Mouse (Mus musculus) olfactory bulb, adult 2 months (tissue): ENCODE data around the gene Asic2. TPM values are rescaled to one million over a fixed set of nuclear protein-coding genes. Genes with fewer than 3 reads are reported as not detected.

Experiments
- H3K27ac ChIP-seq: fragments of 200-500 bp; 2 replicates; pipeline ENCODE4 v1.5.1; 2012; ENCODE audit warnings: low read depth, low read length; ENCODE audit not compliant: insufficient read depth
- H3K4me1 ChIP-seq: fragments of 200-500 bp; 2 replicates; pipeline ENCODE4 v1.6.1; 2012; ENCODE audit warnings: low read length; ENCODE audit not compliant: control insufficient read depth, insufficient read depth
- H3K4me3 ChIP-seq: fragments of 200-500 bp; 2 replicates; pipeline ENCODE4 v1.5.1; 2012; ENCODE audit warnings: mild to moderate bottlenecking, low read depth, low read length, moderate library complexity; ENCODE audit not compliant: insufficient read depth
- CTCF ChIP-seq: fragments of 200-500 bp; IDR thresholded peaks from 2 replicates; pipeline ENCODE4 v1.5.1; 2012; ENCODE audit warnings: low read depth, mild to moderate bottlenecking, low read length, moderate library complexity; ENCODE audit not compliant: insufficient read depth
- POLR2A ChIP-seq: fragments of 200-500 bp; IDR thresholded peaks from 2 replicates; pipeline ENCODE4 v1.6.1; 2012; ENCODE audit warnings: mild to moderate bottlenecking, low read depth, low read length, moderate library complexity; ENCODE audit not compliant: insufficient read depth
- WGBS: fragments of 180-500 bp; shearing (Covaris S2); methylation state at CpG from one replicate; pipeline ENCODE4 v1.1.7; 2018; 5-methylcytosine and 5-hydroxymethylcytosine counted together
- polyA plus RNA-seq: library from polyadenylated mRNA; stranded (reverse); fragments of >200 nt; gene quantifications from 2 replicates; pipeline ENCODE4 v1.2.4, GENCODE M21; 2012; ENCODE audit warnings: low replicate concordance; ENCODE audit not compliant: missing spikeins, insufficient read depth, insufficient read length

Asic2 gene
- polyA plus RNA-seq, 1 experiment, result not detected

GRCm38 (mm10) chr11:81080076-81080805 is 888.0 kb downstream of the Asic2 start:
- H3K4me1 ChIP-seq, result peaks cover 21% of the 10 kb centered on the region
- H3K27ac ChIP-seq, result peak overlapping the region; percentile 93
- H3K4me3 ChIP-seq, result no peak overlapping the region
- WGBS, result 27% methylated on average over 11 of the region's 11 CpGs
- TF ChIP-seq POLR2A (no peak), CTCF (no peak)

GRCm38 (mm10) chr11:81079237-81079636 is 889.0 kb downstream of the Asic2 start:
- Histone ChIP-seq H3K4me3 (no peak overlapping the region), H3K4me1 (peaks cover 21% of the 10 kb centered on the region), H3K27ac (peak overlapping the region; percentile 37; the same call in 1 of the 2 replicates)
- WGBS, result 26% methylated on average over 3 of the region's 3 CpGs
- TF ChIP-seq CTCF, result no peak
- no peak for TF ChIP-seq POLR2A

GRCm38 (mm10) chr11:81071836-81072235 is 896.4 kb downstream of the Asic2 start:
- Histone ChIP-seq H3K4me1 (peaks cover 12% of the 10 kb centered on the region; the same call in 1 of the 2 replicates), H3K27ac (0 out of 2 replicates have a peak overlapping the region, but pooled peaks have one; percentile 21), H3K4me3 (no peak overlapping the region)
- no peak for TF ChIP-seq POLR2A
- no peak for TF ChIP-seq CTCF
- WGBS, result 40% methylated on average over 4 of the region's 4 CpGs

GRCm38 (mm10) chr11:81065386-81065785 is 902.9 kb downstream of the Asic2 start:
- Histone ChIP-seq H3K27ac (no peak overlapping the region), H3K4me3 (no peak overlapping the region), H3K4me1 (no peaks in the 10 kb centered on the region)
- WGBS, result 82% methylated on average over 11 of the region's 11 CpGs
- no peak for TF ChIP-seq CTCF
- TF ChIP-seq POLR2A, result no peak

- TF ChIP-seq CTCF (no peak), POLR2A (no peak)
- Histone ChIP-seq H3K4me1 (no peaks in the 10 kb centered on the region), H3K4me3 (no peak overlapping the region), H3K27ac (no peak overlapping the region)
- 93% methylated on average over 2 of the region's 2 CpGs for WGBS
Measured at GRCm38 (mm10) chr11:81064006-81064405, 904.3 kb downstream of the Asic2 start.

GRCm38 (mm10) chr11:81060077-81060476 is 908.2 kb downstream of the Asic2 start:
- TF ChIP-seq POLR2A, result no peak
- no peak for TF ChIP-seq CTCF
- no peak overlapping the region for H3K27ac ChIP-seq
- no peak overlapping the region for H3K4me3 ChIP-seq
- WGBS, result 88% methylated on average over 2 of the region's 2 CpGs
- peaks cover 9% of the 10 kb centered on the region; the same call in 1 of the 2 replicates for H3K4me1 ChIP-seq

GRCm38 (mm10) chr11:81059546-81059945 is 908.7 kb downstream of the Asic2 start:
- TF ChIP-seq POLR2A (no peak), CTCF (no peak)
- no peak overlapping the region for H3K27ac ChIP-seq
- H3K4me3 ChIP-seq, result no peak overlapping the region
- WGBS, result 90% methylated on average over 9 of the region's 9 CpGs
- peaks cover 9% of the 10 kb centered on the region; the same call in 1 of the 2 replicates for H3K4me1 ChIP-seq

- TF ChIP-seq CTCF (no peak), POLR2A (no peak)
- 97% methylated on average over 3 of the region's 3 CpGs for WGBS
- Histone ChIP-seq H3K4me1 (peaks cover 21% of the 10 kb centered on the region), H3K4me3 (no peak overlapping the region), H3K27ac (no peak overlapping the region)
Measured at GRCm38 (mm10) chr11:81057506-81057905, 910.8 kb downstream of the Asic2 start.

- WGBS, result 93% methylated on average over 9 of the region's 9 CpGs
- no peak overlapping the region for H3K27ac ChIP-seq
- no peak overlapping the region for H3K4me3 ChIP-seq
- H3K4me1 ChIP-seq, result peaks cover 21% of the 10 kb centered on the region
- TF ChIP-seq POLR2A (no peak), CTCF (no peak)
Measured at GRCm38 (mm10) chr11:81056776-81057175, 911.5 kb downstream of the Asic2 start.
